Mouse (Mus musculus): ENCODE measurements at regions not wholly inside any gene's neighbourhood (a gene's known extent, or its start where the extent isn't known, plus 50 kb on each side); places are given as distances from the start of the nearest gene placed in this dataset.
"Not testable (repeated sequence)": the region's sequence is repeated elsewhere in the genome, so short reads cannot be mapped to it uniquely, and the experiment has no call there.

DNA sequence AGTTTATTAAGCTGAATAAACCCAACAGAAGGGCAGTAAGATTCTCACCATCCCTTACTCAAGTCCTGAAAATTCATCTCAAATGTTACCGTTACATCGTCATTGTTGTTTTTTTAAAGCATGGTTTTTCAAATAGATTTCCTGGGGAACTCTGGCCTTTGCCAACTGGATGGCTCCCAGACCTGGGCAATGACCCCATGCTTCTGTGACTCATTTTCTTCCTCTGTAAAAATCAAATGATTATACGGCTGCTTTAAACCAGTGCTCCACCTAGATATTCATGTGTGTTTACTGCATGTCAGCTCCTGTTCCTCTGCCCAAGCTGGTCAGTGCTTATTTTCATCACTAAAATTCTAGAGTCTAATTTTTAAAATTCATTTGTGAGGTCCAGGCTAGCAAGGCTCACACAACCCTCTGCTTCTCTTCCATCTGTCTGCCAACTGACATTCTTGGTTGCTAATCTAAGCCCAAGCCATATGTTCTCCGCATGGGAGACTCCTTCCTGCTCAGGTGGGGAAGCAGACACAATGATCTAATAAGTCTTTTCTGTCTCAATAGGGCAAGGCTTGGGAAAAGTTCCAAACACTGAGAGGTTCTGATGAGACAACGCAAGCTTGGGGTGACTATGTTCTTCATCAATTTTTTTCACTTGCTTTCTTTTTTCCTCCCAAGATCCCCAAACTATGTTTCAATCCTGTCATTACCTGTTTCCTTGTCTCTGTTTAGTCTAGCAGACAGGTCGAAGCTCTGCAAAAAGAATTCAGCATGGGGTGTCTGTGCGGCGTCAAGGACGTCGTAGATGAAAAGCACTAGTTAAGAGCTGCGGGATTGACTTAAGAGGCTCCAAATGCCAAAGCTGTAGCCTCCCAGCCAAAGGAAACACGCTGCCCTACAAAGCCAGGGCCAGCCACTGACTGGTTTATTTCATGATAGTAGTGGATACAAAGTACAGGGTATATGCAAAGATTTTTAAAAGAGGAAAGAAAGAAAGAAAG lies 594.7 kb downstream of the Efna5 start:
- no peak for DNase-seq

DNA sequence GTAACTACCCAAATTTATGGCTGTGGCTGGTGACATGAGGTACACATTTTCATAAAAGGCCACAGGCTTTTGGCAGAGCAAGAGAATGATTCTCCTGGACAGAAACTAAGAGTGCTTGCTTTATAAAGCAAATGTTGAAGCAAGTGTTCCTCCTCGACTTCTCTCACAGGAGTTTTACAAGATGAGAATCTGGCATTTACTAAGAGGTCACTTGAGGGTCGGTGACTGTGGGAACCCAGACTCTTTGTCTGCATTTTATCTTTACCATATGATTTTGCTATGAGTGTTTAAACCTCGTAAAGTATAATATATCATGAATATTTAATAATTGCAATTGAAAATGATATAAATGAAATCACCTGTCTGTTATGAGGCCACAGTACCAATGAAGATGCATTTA lies 600.9 kb downstream of the Efna5 start:
- DNase-seq: no peak

DNA sequence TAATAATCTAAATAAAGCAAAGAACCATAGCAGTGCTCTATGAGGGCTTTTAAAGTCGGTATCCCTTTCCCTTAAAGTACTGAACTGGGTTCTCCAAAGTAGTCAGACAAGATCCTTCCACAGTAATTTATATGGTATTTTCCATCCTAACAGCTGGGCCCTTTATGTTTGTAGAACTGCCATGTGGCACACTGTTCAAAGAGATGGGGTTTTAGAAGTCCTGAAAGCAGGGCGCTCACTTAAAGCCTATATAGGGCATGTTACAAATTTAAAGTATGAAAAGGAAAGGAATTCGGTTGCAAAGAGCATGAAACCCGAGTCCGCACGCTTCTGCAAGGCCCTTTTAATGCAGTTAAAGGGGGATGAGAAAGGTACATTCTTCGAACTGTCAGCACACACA lies 609.7 kb downstream of the Efna5 start:
- no peak for DNase-seq

DNA sequence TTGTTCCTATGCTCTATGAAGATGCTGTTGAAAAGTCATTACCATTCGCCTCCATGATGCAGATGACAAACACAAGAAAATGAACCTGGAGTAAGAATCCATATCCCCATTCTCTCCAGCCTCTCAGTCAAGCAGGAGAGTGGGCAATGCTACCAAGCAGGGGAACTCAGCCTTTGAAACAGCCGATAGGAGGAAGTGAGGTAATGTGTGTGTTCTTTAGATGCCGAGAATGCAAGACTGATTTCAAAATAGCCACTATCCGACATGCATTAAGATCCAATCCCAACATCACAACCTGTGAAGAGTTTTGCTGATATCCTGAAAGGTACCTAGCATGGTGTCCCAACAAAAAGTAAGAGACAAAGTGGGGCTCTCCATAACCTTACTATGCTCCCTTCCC lies 611.8 kb downstream of the Efna5 start:
- no peak for DNase-seq

DNA sequence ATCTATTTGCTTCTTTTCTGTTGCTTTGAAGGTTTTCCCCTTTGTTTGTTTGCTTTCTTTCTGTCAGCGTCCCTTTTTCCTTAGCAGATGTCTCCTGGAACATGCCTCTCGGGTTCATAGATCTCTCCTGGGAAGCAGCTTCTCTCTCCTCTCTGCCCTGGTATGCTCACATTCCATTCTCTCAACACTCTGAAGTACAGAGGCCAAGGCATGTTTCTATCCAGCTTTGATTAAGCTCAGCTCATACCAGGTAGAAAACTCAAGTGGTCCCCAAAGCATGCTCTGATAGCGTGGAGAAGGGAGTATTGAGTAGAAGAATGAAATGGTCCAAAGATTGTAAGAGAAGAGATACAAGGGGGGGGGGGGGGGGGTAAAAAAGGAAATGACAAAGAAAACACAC lies 627.7 kb downstream of the Efna5 start:
- DNase-seq: no peak

DNA sequence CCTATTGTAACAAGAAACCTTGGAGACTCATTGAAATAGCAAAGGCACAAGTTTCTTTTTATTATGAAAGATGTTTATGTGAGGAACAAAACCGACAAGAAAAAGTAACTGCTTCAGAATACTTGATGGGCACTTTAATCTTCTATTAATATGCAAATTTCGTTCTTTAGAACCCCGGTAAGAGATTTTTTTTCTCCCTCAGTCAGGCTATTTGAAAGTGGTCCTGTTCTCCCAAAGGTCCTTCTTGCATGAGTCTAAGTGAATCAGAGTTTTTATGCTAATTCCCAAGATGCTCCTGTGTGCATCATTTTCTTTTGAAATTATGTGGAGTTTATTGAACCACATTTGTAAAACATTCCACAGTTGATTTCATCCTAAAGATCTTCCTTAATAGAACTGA lies 633.1 kb downstream of the Efna5 start:
- DNase-seq: no peak

DNA sequence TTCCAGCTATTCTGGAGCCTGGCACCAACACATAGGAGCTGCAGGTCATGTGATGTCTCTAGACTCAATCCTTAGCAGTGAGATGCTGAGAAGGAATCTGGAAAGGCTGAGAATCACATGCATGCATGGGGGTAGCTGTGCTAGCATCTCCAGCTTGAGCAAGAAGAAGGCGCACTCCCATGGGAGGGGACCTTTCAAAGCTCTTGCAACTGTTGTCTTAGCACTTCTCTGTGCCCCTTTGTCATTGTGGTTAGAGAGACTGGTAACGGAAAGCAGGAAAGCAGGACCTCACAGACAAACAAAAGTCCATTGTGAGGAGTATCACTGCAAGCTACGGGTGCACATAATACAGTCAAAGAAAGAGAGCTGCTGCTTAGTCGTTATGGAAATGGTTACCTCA lies 634.5 kb downstream of the Efna5 start:
- DNase-seq: no peak

DNA sequence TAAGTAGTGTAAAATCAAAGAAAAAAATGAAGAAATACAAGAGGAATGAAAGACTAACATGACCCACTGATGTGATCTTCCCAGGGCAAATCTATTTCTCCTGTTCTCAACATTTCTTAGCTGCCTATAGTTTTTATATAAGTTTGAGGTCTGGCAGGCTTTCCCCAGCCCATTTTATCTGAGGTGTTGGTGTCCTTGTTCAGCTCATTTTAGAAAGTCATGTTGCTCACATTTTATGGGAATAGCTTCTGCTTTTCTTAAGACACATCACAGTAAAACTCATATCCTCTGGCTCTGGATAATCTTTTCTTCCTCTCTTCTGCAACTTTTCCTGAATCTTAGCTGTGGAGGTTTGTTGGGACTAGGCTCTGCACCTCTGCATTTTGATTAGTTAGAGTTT lies 650.2 kb downstream of the Efna5 start:
- DNase-seq: no peak

DNA sequence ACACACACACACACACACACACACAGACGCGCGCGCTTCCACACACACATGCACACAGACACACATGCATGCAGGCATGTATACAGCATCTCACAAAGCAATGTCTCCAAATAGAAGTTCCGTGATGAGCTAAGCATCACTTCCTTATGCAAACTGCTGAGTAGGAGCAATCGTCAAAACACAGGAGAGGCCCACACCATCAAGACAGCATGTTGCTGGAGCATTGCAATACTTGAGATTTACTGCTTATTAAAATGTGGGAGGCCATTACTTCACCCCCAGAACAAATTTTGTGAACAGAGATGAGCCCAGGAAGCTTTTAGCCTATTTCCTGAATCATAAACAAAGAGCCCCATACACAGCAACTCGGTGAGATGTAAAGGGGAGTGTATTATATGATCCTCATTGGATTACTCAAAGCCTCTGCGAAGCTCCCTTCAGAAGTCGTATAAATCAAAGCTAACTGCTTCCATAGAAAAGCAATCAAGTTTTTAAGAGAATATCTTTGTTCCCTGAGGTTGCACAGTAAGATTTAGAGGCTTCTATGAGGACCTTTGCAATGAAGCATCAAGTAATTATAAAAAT lies 670.6 kb downstream of the Efna5 start:
- DNase-seq: no peak

DNA sequence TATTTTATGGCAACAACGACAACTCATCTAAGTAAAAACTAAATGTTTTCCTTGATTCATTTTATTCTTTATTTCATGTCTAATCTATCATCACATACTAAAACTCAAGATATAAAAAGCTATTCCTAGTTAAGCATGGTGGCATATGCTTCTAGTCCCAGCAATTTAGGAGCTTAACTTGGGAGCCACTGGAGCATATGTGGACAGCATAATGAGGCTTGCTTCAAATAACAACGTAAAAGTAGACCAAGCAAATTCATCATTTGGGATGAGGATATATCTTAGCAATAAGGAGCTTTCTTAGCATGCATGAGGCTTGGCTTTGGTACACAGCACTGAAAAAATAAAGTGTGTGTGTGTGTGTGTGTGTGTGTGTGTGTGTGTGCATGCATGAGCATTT lies 678.5 kb downstream of the Efna5 start:
- no peak for DNase-seq

DNA sequence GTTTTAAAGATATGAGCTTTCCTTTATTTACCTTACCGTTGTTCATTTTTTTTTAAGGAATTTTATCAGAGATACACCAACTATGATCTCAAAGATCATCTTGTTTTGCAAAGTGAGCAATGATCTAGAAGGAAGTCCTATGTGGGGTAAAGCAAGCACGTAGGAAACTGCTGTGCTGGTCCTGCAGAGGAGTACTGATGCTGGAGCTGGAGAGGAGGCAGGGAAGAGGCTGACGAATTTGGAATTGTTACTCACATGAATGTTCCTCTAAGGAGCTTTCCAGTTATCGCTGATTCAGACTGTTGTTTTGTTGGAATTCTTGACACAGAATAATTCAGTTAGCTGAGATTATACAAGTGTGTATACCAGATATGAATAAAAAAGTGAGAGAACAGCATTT lies 680.6 kb downstream of the Efna5 start:
- DNase-seq: no peak

DNA sequence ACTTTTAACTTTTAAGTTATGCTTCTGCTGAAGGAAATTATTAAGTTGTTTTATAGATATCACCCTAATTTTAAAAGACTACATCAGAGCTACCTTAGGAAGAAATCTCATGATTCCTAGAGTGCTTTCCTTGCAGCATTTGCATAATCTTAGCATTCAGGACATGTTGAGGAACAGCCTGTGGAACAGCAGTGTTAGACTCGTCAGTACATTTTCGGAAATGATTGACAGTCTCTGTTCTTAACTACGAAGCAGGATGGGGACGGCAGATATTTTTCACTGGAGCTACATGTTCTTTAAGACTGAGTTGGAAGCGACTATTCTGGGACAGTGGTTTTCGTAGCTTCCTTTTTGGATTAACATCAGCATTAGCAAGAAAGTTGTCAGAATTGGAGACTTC lies 681.6 kb downstream of the Efna5 start:
- DNase-seq: no peak

DNA sequence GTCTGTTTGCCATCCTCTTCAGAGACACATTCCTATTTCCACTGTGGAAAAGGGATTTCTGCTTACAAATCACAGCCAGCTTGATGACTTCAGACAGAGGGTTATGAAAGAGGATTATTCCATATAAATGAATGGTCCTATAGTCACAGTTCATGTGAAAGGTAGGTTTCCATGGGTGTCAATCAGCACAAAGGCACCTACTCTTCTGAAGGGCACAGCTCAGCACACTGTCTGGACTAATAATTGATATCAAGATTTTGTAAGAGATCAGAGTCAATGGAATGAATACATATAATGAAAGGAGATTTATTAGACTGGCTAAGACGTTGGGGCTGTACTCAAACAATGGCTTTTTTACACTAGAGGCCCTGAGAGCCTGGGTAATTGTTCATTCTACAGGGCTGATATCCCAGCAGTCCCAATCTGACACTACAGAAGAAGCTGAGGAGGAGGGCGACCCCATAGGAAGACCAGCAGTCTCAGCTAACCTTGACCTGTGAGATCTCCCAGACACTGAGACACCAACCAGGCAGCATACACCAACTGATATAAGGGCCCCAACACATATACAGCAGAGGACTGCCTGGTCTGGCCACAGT lies 702.4 kb downstream of the Efna5 start:
- DNase-seq: no peak

DNA sequence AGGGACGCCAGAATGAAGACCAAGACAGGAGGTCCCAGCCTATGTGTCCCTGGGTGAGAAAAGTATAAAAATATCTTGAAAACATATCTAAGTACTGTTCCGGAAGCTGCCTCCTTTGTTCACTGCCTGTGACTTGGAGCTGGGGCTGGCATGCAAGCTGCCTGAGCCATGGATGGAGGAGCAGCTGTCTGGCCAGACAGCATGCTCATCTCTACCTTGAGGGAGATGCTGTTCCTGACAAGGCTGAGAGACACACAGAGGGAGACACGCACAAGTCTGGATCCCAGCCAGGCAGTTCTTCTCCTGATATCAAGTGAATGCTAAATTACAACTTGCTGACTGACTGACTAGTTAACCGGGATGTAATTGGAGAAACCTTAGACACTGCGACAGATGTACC lies 704.8 kb downstream of the Efna5 start:
- DNase-seq: no peak

DNA sequence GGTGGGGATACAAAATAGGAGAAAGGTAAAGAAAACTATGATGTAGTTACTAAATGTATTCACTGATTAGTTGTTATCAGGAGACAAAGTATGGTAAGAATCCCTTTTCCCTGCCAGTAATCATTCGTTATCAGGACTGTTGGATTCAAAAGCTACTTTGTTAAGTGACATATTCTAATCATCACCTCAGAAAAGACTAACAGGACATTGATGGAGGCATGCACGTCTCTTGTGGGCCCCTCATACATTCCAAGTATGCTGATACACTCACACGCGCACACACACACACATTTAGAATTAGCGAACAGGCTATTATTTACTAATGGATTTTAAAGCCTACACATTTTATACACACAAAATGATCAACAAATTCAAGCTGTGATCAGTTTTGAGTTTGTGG lies 708.8 kb downstream of the Efna5 start:
- no peak for DNase-seq

DNA sequence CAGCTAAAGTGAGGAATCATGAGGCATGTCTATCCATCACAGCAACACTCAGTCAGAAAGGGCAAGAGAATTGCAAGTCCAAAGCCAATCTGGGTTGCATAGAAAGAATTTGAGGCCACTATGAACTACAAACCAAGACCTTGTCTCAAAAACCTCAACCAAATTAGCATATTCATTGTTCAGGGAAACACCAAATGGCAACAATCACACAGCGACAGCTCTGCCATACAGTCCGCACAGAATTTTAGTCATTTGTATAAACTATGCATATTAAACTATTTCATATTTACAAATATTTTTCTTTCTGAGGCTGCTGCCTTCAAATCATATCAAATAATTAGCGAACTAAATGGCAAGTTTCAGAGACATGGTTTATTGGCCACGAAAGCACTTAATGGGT lies 709.6 kb downstream of the Efna5 start:
- no peak for DNase-seq

DNA sequence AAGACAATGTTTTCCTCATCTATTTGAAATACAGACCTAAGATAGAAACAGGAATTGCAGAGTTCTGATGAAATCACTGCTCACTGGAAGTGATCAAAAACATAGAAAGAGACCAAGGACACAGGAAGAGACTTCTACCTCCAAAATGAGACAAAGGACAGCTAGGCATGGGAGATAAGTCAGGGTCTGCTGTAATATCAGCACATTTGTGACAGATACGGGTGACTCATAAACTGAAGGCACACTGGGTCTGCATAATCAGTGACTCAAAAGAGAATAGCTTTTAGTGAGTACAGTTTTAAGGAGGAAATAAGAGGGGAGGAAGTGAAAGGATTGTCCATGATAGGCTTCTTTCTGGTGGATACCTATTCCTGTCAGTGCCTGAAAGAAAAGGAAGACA lies 719.7 kb downstream of the Efna5 start:
- no peak for DNase-seq

DNA sequence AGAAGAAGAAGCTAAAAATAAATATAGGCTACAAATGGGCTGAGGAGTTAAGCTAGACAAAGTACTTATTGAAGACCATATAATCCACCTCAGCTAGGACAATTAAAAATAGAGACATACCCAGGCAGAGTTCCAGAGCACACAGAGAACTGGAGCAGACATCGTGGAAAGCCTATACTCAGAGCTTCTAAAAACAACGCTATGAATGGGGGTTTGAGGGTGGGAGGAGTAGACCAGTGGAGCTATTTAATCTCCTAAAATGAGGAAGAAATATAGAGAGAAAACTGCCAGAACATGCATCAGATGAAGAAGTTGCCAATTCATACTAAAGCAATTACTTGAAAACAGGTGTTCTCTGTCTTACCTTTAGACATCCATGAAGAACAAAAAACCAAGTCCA lies 720.8 kb downstream of the Efna5 start:
- no peak for DNase-seq

DNA sequence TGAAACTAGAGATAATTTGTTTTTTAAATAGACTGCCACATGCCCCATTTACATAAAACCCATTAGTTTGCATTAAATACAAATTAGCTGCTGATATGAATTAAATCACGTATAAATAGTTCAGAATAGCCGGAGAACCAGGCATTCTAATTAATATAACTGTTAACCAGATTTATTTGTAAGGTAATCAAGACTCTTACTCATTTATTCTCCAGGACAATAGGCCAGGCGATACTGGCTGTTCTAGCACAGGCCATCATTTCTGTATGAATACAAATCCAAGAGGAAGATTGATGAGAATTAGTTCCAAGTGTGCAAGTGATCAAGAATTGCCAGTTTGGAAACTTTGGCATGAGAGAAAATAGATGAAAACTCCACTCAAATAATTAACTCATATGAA lies 746.1 kb downstream of the Efna5 start:
- no peak for DNase-seq

DNA sequence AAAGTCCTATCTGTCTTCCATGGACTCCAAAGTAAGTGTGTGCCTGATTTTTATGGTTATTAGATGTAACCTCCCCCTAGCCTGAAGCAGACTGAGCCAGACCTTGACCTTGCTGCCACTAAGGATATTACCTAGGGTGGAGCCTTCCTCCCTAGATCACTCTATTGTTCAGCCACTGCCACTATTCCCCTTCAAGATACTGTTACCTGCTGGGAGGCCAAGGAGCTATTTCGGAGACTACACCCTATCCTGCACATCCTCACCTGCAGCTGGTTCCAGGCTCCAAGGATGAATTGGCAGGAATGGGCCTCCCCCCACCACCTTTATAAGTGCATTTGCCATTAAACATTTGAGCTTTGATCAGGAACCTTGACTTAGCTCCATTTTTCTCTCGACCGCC lies 769.4 kb downstream of the Efna5 start:
- DNase-seq: not testable (repeated sequence)

DNA sequence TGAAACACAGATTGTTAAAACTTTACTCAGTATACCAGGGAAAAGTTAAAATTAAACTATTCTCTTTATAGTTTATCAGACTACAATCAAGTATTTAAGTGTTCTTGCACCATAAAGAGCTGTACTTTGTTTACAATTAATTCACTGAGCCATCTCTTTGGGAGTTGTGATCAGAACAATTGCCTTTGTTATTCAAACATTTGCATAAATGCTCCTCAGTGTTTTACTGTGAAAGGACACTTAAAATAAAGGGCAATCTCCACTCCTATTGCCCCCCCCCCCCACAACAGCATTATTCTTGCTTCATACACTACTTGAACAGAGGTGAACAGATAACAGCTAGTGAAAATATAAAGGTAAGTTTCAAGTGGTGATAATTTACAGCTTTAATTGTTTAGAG lies 772.1 kb downstream of the Efna5 start:
- no peak for DNase-seq

DNA sequence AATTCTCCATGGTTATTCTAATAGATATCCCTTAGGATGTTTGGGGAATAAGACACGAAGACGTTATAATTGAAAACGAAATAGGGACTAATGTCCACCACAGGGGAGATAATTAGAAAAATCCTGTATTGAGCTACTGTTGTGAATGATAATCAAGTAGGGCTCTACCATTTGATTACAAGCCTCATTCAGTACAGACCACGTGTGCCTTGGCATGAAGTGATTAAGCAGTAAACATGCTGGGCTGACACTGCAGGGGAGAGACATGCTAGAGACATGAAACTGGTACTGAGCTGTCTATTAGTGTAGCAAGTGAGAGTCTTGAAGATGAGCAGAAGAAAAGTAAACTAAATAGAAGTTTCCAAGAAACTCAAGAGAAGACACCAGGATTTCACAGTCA lies 797.8 kb downstream of the Efna5 start:
- no peak for DNase-seq

DNA sequence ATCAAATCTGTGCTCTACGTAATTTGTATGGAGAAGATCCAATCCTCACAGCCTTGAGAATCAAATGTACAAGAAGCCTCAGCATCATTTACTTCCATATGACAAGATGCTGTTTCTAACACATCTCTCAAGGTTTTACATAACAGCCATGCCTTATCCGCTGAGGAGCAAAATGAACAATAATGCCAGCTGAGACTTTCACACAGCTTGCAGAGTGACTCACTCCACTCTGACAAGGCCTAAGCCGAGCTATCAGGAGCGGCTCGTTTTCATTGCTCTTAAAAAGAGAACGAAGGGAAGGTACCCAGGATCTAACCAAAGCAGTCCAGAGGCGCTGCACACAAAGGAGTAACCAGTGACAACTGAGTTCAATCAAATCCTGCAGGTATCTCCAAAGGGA lies 803.5 kb downstream of the Efna5 start:
- no peak for DNase-seq

DNA sequence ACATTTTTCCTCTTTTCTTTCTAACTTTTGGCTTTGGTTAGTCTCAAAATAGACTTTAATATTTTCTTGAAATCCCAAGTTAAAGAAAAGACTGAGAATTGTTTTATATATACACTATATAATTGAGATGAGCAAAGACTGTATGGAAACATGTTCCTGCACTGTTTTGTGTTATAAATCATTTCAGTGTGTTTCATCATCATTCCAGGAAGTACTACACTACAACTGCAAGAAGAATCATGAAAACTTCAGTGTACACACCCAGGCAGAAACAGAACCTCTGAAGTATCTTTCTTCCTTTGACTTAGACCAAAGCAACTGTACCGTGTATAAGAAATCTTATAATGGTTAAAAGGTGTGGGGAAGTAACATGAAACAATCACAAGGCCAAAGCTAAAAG lies 816.2 kb downstream of the Efna5 start:
- no peak for DNase-seq
